Mouse (Mus musculus): ENCODE data around the gene Tpd52l2. TPM values are rescaled to one million over a fixed set of nuclear protein-coding genes. Genes with fewer than 3 reads are reported as not detected.

Gene Tpd52l2
- total RNA-seq, 2 experiments from 2014 or later, result 120 to 121 TPM

DNA sequence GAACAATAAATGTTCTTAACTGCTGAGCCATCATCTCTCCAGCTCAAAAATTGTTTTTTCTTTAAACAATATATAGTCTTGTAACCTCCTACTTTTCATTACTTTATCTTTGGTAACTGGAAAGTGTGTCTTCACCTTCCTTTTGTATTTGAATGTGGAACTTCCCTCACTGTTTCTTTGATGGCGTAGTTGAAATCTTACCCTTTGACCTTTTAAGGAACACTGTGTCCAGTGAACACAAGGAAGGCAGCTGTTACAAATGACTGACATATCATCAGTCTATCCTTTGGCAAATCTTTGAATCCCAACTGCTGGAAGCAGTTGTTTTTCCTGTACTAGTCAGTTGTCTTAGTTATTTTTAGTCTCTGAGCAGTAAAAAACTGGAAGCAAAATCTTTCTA, 32.1 kb downstream of the Tpd52l2 start:
- no peak for DNase-seq (ENCODE audit: low spot score in 2 of 2)

DNA sequence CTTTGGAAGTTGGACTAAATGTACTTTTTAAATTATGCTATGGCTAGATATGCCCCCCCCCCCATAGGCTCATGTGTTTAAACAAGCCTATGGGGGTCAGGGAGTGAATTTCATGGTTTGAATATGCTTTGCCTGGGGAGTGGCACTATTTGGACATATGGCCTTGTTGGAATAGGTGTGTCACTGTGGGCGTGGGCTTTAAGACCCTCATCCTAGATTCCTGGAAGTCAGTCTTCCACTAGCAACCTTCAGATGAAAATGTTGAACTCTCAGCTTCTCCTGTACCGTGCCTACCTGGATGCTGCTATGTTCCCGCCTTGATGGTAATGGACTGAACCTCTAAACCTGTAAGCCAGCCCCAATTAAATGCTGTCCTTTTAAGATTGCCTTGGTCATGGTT, 35.6 kb downstream of the Tpd52l2 start:
- no peak for DNase-seq (ENCODE audit: low spot score in 2 of 2)

DNA sequence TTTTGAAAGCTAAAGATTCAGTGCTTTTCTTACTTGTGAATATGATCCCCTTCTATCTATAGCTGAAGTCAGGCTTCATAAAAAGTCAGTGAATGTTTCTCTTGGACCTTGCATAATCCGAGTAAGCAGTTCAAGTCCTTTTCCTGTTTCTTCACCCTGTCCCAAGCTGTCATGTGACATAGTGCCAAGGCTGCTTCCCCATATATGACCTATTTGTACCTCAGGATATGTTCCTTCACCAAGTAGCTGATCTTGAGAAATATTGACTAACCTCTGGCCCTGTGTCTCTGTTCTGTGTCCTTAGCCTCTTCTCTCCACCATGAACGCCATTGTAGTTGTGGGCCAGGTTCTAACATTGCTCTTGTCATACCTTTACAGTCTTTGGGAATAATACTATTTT, 39.5 kb downstream of the Tpd52l2 start:
- no peak for DNase-seq (ENCODE audit: low spot score in 2 of 2)

DNA sequence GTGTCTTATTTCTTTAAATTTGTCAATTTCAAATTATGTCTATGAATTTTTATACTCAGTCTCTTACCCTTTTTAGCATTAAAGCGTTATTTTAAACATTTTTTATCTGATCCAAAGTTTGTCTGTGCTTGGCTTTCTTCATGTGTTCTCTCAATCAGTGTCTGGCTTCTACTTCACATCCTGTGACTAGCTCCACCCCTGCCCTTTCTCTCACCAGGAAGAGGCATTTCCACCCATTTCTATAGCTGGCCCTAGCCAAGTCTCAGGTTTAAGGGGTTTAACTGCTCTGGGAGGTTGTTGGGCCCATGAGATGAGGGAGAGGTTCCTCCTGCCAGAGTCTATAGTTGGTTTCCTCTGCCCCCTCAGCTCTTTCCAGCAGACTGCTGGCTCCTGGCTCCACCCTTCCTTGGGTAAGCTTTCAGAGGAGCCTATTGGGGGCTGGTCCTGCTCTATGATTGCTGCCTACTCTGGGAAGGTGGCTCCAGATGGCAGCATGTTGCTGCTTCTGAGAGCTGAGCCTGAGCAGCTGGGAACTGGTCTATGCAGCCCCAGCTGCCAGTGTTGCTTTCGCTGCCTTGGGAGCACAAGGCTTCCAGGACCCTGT, 40.6 kb downstream of the Tpd52l2 start:
- DNase-seq (ENCODE audit: low spot score in 2 of 2), result no peak

DNA sequence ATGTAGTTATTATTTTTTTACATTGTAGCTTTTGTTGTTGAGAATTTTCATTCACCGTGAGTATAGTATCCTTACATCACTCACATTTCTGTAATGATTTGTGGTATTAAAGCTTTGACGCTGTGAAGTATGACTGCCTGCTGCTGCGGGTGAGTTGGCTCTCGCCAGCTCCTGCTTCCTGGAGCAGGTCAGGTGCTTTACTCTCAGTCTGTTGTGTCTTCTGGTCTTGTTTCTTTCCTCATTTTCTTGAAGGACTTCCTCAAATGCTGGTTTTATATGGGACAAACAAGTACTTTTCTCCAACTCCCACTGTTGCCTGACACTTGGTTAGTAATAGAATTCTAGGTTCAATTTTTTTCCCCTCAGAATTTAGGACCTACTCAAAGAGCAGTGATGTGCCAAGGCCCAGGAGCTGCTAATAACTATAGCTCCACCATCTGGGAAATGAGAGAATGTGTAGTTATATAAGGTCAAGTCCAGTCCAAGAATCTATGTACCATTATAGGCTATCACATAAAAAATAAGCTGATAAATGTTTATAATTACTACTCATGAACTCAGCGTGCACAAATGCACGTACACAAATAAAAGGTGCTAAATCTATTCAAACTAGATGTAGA, 44.9 kb downstream of the Tpd52l2 start:
- no peak for DNase-seq (ENCODE audit: low spot score in 2 of 2)

DNA sequence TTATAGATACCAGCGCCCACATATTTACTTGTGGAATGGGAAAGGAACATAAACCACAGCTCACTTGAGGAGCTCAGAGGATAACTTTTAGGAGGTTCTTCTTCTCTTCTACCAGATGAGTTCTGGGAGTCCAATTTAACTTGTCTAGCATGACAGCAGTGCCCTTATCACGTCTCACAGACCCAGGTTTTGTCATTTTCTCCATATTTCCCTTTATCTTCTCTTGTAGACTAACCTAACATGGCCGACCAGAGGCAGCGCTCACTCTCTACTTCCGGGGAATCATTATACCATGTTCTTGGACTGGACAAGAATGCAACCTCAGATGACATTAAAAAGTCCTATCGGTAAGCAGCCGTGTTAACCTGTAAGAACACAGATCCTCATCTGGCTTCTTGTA, 49.2 kb downstream of the Tpd52l2 start:
- DNase-seq (ENCODE audit: low spot score in 2 of 2), result no peak

DNA sequence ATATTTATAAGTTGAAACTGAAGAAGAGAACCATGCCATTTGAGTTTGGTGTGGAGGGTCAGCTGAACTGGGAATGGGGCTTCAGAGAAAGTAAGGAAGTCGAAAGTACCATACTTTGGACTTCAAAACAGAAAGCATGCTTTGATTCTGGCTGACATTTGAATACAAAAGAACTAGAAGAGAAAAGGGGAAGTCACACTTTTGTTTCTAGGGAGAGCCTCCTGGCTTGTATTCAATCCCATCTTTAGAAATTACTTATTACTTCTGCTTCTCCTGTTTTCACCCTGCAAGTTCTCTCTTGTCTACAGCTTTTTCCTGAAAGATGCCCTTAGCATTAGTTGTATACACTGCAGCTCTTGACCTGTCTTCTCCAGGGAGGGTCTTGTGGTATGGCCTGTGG, 51.3 kb downstream of the Tpd52l2 start:
- DNase-seq (ENCODE audit: low spot score in 2 of 2), result no peak

DNA sequence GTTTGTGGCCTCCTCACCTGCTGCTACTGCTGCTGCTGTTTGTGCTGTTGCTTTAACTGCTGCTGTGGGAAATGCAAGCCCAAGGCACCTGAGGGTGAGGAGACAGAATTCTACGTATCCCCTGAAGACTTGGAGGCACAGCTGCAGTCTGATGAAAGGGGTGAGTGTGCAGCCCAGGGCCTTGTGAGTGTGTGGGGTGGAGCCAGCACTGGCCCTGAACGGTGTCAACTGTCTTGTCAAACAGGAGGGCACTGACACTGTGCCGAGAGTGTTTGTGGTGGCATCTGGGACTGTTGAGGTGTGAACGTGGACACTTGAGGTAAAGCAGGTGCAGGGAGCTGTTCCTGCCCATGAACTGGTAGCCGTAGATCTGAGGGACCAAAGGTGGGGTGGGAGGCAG, 51.7 kb downstream of the Tpd52l2 start:
- DNase-seq (ENCODE audit: low spot score in 2 of 2), result no peak

DNA sequence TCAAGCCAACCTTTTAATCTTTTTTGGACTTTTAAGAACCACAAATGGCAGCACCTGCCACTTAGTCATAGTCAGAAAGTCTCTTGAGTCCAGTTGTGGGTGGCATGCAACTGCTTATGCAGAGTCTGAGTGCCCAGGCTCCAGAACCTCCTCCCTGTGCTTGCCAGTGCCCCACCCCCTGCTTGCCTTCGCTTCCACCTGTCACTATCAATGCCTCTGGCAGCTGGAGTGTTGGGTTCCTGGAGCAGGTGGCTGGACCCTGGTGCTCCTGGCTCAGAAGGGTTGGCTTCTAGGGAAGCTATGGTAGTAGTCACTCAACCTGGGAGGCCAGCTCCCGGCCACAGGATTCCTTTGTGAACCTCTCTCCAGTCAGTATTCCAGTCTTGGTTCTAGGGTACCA, 53.3 kb downstream of the Tpd52l2 start:
- no peak for DNase-seq (ENCODE audit: low spot score in 2 of 2)

DNA sequence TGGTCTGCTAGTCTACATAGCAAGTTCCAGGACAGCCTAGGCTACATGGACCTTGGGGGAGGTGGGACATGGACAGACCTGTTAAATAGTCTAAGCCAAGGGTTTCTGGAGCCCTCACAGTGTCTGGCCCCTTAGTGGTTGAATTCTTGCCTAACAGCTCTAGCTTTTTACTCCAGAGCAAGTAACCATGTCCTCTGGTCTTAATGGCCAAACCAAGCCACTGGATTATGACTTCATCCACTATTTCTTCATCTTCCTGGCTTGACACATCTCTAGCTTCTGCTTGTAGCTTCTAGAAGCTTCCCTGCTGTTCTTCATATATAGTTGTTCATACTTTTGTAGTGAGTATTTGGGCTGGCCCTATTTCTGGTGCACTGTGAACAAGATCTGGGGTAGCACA, 56.8 kb downstream of the Tpd52l2 start:
- no peak for DNase-seq (ENCODE audit: low spot score in 2 of 2)

DNA sequence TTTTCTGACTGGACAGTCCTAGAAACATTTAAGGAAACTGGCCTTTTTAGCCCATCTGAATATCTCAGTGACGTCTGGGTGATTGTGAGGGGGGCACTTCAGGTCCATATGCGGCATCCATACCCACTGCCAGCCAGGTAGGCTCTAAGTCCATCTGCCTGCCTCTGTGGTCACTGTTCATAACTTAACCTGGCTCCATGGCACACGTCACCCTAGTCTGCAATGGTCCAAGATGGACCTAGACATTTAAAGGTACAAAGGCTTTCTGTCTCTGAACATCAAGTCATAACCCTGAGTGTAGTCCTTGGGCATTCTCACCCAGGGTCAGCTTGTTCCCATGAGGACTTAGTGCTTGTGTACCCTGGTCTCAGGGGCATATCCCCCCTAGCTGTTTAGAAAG, 70.4 kb downstream of the Tpd52l2 start:
- DNase-seq (ENCODE audit: low spot score in 2 of 2), result no peak

Other genes with a start within 250 kb of the Tpd52l2 start
- 10 to 100 TPM; 27.9 to 30.8 TPM for gene Gmeb2, start 209.1 kb upstream of the Tpd52l2 start, total RNA-seq (2021)
- 10 to 100 TPM; 32.2 to 45.5 TPM for gene Stmn3, start 182.6 kb upstream of the Tpd52l2 start, total RNA-seq (2021)
- gene Rtel1, start 177.4 kb upstream of the Tpd52l2 start, total RNA-seq (2021), result 10 to 100 TPM; 65.6 to 69.4 TPM
- gene Zgpat, start 132.2 kb upstream of the Tpd52l2 start, total RNA-seq (2021), result 10 to 100 TPM; 37.0 to 42.4 TPM
- 10 to 100 TPM; 43.6 to 48.9 TPM for gene Arfrp1, start 131.7 kb upstream of the Tpd52l2 start, total RNA-seq (2021)
- gene Lime1, start 117.1 kb upstream of the Tpd52l2 start, total RNA-seq (2021), result 10 to 100 TPM; 21.8 to 28.4 TPM
- 10 to 100 TPM; 27.3 to 28.4 TPM for gene Zbtb46, start 37.7 kb upstream of the Tpd52l2 start, total RNA-seq (2021)
- not detected for gene Abhd16b, start 3.9 kb upstream of the Tpd52l2 start, total RNA-seq (2021)
- gene Dnajc5, start 23.3 kb downstream of the Tpd52l2 start, total RNA-seq (2021), result 100 to 1,000 TPM; 120 to 131 TPM
- 100 to 1,000 TPM; 106 to 113 TPM for gene Uckl1, start 87.8 kb downstream of the Tpd52l2 start, total RNA-seq (2021)
- gene Prpf6, start 94.7 kb downstream of the Tpd52l2 start, total RNA-seq (2021), result 10 to 100 TPM; 72.3 to 73.4 TPM
- 100 to 1,000 TPM; 141 to 143 TPM for gene Zfp512b, start 95.7 kb downstream of the Tpd52l2 start, total RNA-seq (2021)
- gene Samd10, start 102.1 kb downstream of the Tpd52l2 start, total RNA-seq (2021), result 10 to 100 TPM; 23.8 to 25.5 TPM
- under 1 TPM; 0.42 TPM for gene Gm29797, start 159.9 kb downstream of the Tpd52l2 start, total RNA-seq (2021)
- 10 to 100 TPM; 45.2 to 47.3 TPM for gene Sox18, start 174.5 kb downstream of the Tpd52l2 start, total RNA-seq (2021)
- 10 to 100 TPM; 23.6 to 24.3 TPM for gene Tcea2, start 183.2 kb downstream of the Tpd52l2 start, total RNA-seq (2021)
- 10 to 100 TPM; 30.2 to 31.1 TPM for gene Rgs19, start 196.8 kb downstream of the Tpd52l2 start, total RNA-seq (2021)
- gene Lkaaear1, start 201.3 kb downstream of the Tpd52l2 start, total RNA-seq (2021), result not detected
- gene Oprl1, start 217.9 kb downstream of the Tpd52l2 start, total RNA-seq (2021), result 1 to 10 TPM; 4.0 to 6.0 TPM